Mouse (Mus musculus) brain, embryonic 14.5 days (tissue): Measurements from ENCODE around the gene Adh4.

Experiments used
- CTCF ChIP-seq: fragments of 200-500 bp; IDR thresholded peaks from 2 replicates; pipeline ENCODE4 v1.5.1; 2012; ENCODE audit warnings: inconsistent platforms, mild to moderate bottlenecking, moderate library complexity, borderline replicate concordance; ENCODE audit not compliant: insufficient read depth, insufficient read length; ENCODE audit errors: extremely low read depth
- POLR2A ChIP-seq: fragments of 200-500 bp; IDR thresholded peaks from 2 replicates; pipeline ENCODE4 v1.6.1; 2012; ENCODE audit warnings: mild to moderate bottlenecking, inconsistent platforms, borderline replicate concordance; ENCODE audit not compliant: poor library complexity, insufficient read depth, insufficient read length, severe bottlenecking; ENCODE audit errors: extremely low read depth

GRCm38 (mm10) chr3:138430360-138430976 lies 15.2 kb downstream of the Adh4 start:
- no peak for TF ChIP-seq POLR2A
- no peak for TF ChIP-seq CTCF
